Mouse (Mus musculus) hindbrain, embryonic 11.5 days (tissue): Measurements from ENCODE around the gene Prss54. TPM values are rescaled to one million over a fixed set of nuclear protein-coding genes. Genes with fewer than 3 reads are reported as not detected.
"Not testable (repeated sequence)": the region's sequence is repeated elsewhere in the genome, so short reads cannot be mapped to it uniquely, and the experiment has no call there.

Source experiments
- ATAC-seq: fragments of 200-750 bp; cut with Nextera tagmentation; 2 replicates; pipeline ENCODE4 v1.8.0; 2017; ENCODE audit warnings: mild to moderate bottlenecking, moderate TSS enrichment, moderate library complexity; ENCODE audit not compliant: low FRiP score
- DNase-seq: peaks from one replicate; pipeline ENCODE4 v3.0.0-alpha.2; 2015; ENCODE audit warnings: low spot score
- H3K27ac ChIP-seq: fragments of 300-500 bp; sonication (generic); 2 replicates; pipeline ENCODE4 v1.5.1; 2014; ENCODE audit warnings: mild to moderate bottlenecking, low read depth, low read length
- H3K27me3 ChIP-seq: fragments of 300-500 bp; sonication (generic); 2 replicates; pipeline ENCODE4 v1.6.1; 2014; ENCODE audit warnings: mild to moderate bottlenecking, low read length, moderate library complexity, mixed read lengths; ENCODE audit not compliant: control insufficient read depth, insufficient read depth
- H3K36me3 ChIP-seq: fragments of 300-500 bp; sonication (generic); 2 replicates; pipeline ENCODE4 v1.6.1; 2014; ENCODE audit warnings: mild to moderate bottlenecking, low read length, moderate library complexity, mixed read lengths; ENCODE audit not compliant: control insufficient read depth, insufficient read depth
- H3K4me1 ChIP-seq: fragments of 300-500 bp; sonication (generic); replicated peaks from 2 replicates; pipeline ENCODE4 v1.6.1; 2014; ENCODE audit warnings: low read length, mixed read lengths; ENCODE audit not compliant: control insufficient read depth, insufficient read depth
- H3K4me2 ChIP-seq: fragments of 300-500 bp; sonication (generic); replicated peaks from 2 replicates; pipeline ENCODE4 v1.6.1; 2014; ENCODE audit warnings: mild to moderate bottlenecking, low read depth, low read length
- H3K4me3 ChIP-seq: fragments of 300-500 bp; sonication (generic); 2 replicates; pipeline ENCODE4 v1.5.1; 2014; ENCODE audit warnings: low read depth, low read length
- H3K9ac ChIP-seq: fragments of 300-500 bp; sonication (generic); 2 replicates; pipeline ENCODE4 v1.6.1; 2014; ENCODE audit warnings: low read depth, low read length
- H3K9me3 ChIP-seq: fragments of 300-500 bp; sonication (generic); 2 replicates; pipeline ENCODE4 v1.6.1; 2016; ENCODE audit warnings: low read length; ENCODE audit not compliant: control insufficient read depth
- WGBS: fragments of 180-500 bp; shearing (Covaris S2); extraction: QIAGEN DNeasy Blood & Tissue Kit; methylation state at CpG from one replicate; pipeline ENCODE4 v1.1.7; 2014; 5-methylcytosine and 5-hydroxymethylcytosine counted together
- polyA plus RNA-seq: library from polyadenylated mRNA; unstranded; fragments of >200 nt; fragmentation: Nextera tagmentation; extraction: Ambion mirVana; gene quantifications from 2 replicates; pipeline ENCODE4 v1.2.1, GENCODE M21; 2014

The Prss54 gene
- not detected in 2 replicates for polyA plus RNA-seq

- 84% methylated on average over 10 of the region's 10 CpGs for WGBS
- Histone ChIP-seq H3K9ac (no peak within 1 kb of the TSS), H3K4me3 (no peak within 1 kb of the TSS), H3K9me3 (no peaks in the 10 kb centered on the region), H3K36me3 (no peaks in the 10 kb centered on the region), H3K27me3 (no peaks in the 10 kb centered on the region), H3K4me1 (no peaks in the 10 kb centered on the region), H3K27ac (no peak within 1 kb of the TSS), H3K4me2 (no peak within 1 kb of the TSS)
- ATAC-seq: no peak
- no peak for DNase-seq
These were observed at the start of gene Prss54 for GRCm38 (mm10) chr8:95576240-95576639. Gene Prss54, minus strand, starts transcription at chr8:95576340.

DNA sequence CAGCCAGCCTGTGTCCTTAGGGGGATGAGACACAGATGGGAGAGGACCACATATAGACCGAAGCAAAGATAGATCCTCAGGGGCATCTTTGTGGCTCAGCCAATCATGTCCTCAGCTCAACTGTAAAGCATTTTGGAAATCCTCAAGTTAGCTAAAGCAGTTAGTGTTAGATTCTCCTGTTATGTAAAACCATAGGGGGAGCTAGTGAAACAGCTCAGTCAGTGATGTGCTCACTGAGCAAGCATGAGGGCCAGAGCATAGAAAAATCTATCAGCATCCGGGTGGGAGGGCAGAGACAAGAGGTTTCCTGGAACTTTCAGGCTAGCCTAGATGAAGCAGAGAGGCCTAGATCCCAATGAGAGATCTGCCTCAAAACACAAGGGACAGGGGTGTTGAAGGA lies 48.7 kb upstream of the Prss54 start:
- Histone ChIP-seq H3K4me2 (no peak overlapping the region), H3K9ac (no peak overlapping the region), H3K9me3 (no peaks in the 10 kb centered on the region), H3K27me3 (no peaks in the 10 kb centered on the region), H3K4me1 (no peaks in the 10 kb centered on the region), H3K36me3 (no peaks in the 10 kb centered on the region), H3K4me3 (no peak overlapping the region), H3K27ac (no peak overlapping the region)
- no peak for DNase-seq
- ATAC-seq: no peak
- WGBS: 78% methylated on average over 2 of the region's 2 CpGs

DNA sequence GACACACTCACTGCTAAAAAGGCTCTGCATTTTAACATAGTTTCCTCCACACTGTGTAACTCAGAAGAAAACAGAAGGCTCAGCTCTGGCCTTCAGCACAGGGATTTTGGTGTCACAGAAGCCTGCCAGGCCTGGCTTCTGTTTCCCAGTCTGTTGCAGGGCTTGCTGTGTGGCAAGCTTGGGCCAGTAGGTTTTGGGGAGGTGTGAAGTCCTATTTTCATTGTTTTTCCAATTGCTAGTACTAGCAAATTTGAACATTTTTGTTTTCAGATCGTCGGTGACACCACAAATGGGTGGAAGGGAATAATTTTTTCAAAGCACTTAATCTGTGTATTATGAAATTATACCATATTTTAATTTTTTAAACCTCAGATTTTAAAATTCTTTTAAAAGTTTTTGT lies 43.9 kb upstream of the Prss54 start:
- no peaks in the 10 kb centered on the region for H3K9me3 ChIP-seq
- no peaks in the 10 kb centered on the region for H3K4me1 ChIP-seq
- H3K27me3 ChIP-seq: no peaks in the 10 kb centered on the region
- 92% methylated on average over 2 of the region's 2 CpGs for WGBS
- no peaks in the 10 kb centered on the region for H3K36me3 ChIP-seq
- H3K9ac ChIP-seq: no peak overlapping the region
- no peak overlapping the region for H3K4me3 ChIP-seq
- ATAC-seq (no peak), DNase-seq (no peak)
- no peak overlapping the region for H3K4me2 ChIP-seq
- H3K27ac ChIP-seq: no peak overlapping the region

- ATAC-seq (no peak), DNase-seq (no peak)
- Histone ChIP-seq H3K27me3 (no peaks in the 10 kb centered on the region), H3K4me1 (no peaks in the 10 kb centered on the region), H3K9ac (no peak overlapping the region), H3K9me3 (no peaks in the 10 kb centered on the region), H3K4me2 (no peak overlapping the region), H3K4me3 (no peak overlapping the region), H3K36me3 (no peaks in the 10 kb centered on the region), H3K27ac (no peak overlapping the region)
- 92% methylated on average over 7 of the region's 7 CpGs for WGBS
These were observed 40.2 kb upstream of the Prss54 start for GRCm38 (mm10) chr8:95616383-95616782.

GRCm38 (mm10) chr8:95611769-95612168 lies 35.6 kb upstream of the Prss54 start:
- WGBS: 79% methylated on average over 5 of the region's 5 CpGs
- no peaks in the 10 kb centered on the region for H3K9me3 ChIP-seq

GRCm38 (mm10) chr8:95610749-95611148 lies 34.6 kb upstream of the Prss54 start:
- DNase-seq: no peak
- Histone ChIP-seq H3K9me3 (no peaks in the 10 kb centered on the region), H3K4me2 (no peak overlapping the region), H3K9ac (no peak overlapping the region), H3K36me3 (no peaks in the 10 kb centered on the region), H3K4me3 (no peak overlapping the region), H3K27me3 (no peaks in the 10 kb centered on the region), H3K27ac (no peak overlapping the region), H3K4me1 (no peaks in the 10 kb centered on the region)
- no peak for ATAC-seq
- WGBS: 87% methylated on average over 14 of the region's 14 CpGs

More at GRCm38 (mm10) chr8:95611769-95612168, 35.6 kb upstream of the Prss54 start:
- no peaks in the 10 kb centered on the region for H3K27me3 ChIP-seq
- no peaks in the 10 kb centered on the region for H3K36me3 ChIP-seq
- H3K4me3 ChIP-seq: no peak overlapping the region
- no peak overlapping the region for H3K9ac ChIP-seq
- DNase-seq (no peak), ATAC-seq (no peak)
- H3K27ac ChIP-seq: no peak overlapping the region
- H3K4me2 ChIP-seq: no peak overlapping the region
- H3K4me1 ChIP-seq: no peaks in the 10 kb centered on the region

GRCm38 (mm10) chr8:95609406-95609805 lies 33.3 kb upstream of the Prss54 start:
- no peak for DNase-seq
- no peak for ATAC-seq
- Histone ChIP-seq H3K4me1 (no peaks in the 10 kb centered on the region), H3K27me3 (no peaks in the 10 kb centered on the region), H3K4me2 (no peak overlapping the region), H3K4me3 (no peak overlapping the region), H3K9ac (no peak overlapping the region), H3K27ac (no peak overlapping the region), H3K36me3 (no peaks in the 10 kb centered on the region), H3K9me3 (no peaks in the 10 kb centered on the region)
- WGBS: 85% methylated on average over 5 of the region's 5 CpGs

- H3K9me3 ChIP-seq: no peaks in the 10 kb centered on the region
- H3K4me2 ChIP-seq: no peak overlapping the region
- H3K9ac ChIP-seq: no peak overlapping the region
- ATAC-seq: no peak
- H3K4me1 ChIP-seq: no peaks in the 10 kb centered on the region
- H3K27me3 ChIP-seq: no peaks in the 10 kb centered on the region
- H3K27ac ChIP-seq: no peak overlapping the region
- 58% methylated on average over 9 of the region's 9 CpGs for WGBS
- H3K4me3 ChIP-seq: no peak overlapping the region
- DNase-seq: no peak
- H3K36me3 ChIP-seq: no peaks in the 10 kb centered on the region
These were observed 31.1 kb upstream of the Prss54 start for GRCm38 (mm10) chr8:95607210-95607609.

- H3K36me3 ChIP-seq, H3K9ac ChIP-seq, H3K4me3 ChIP-seq, H3K4me2 ChIP-seq, H3K4me1 ChIP-seq, H3K9me3 ChIP-seq, H3K27ac ChIP-seq, ATAC-seq, H3K27me3 ChIP-seq, DNase-seq: not testable (repeated sequence)
- 29% methylated on average over 4 of the region's 5 CpGs for WGBS
These were observed 30.4 kb upstream of the Prss54 start for GRCm38 (mm10) chr8:95606509-95606908.
